Mouse (Mus musculus) bone marrow, adult 2 months (tissue): ENCODE measurements around the gene Slc35c2.
A peak's percentile ranks its signal among the peaks of the same experiment; 100 is the strongest.

Experiments used
- CTCF ChIP-seq: fragments of 200-500 bp; IDR thresholded peaks from 2 replicates; pipeline ENCODE4 v1.5.1; 2011; ENCODE audit warnings: low read length, control low read depth; ENCODE audit not compliant: control insufficient read depth, insufficient read depth
- POLR2A ChIP-seq: fragments of 200-500 bp; IDR thresholded peaks from 2 replicates; pipeline ENCODE4 v1.6.1; 2011; ENCODE audit warnings: low read depth, mild to moderate bottlenecking, control low read depth, low read length, borderline replicate concordance; ENCODE audit not compliant: control insufficient read depth

GRCm38 (mm10) chr2:165326304-165327190, 38.9 kb upstream of the Slc35c2 start, which contains the start of gene Elmo2:
- TF ChIP-seq CTCF (no peak), POLR2A (peak; percentile 63; the same call in 1 of the 2 replicates)
